Mouse (Mus musculus) hindbrain, embryonic 15.5 days (tissue): ENCODE data around the gene Ddx54. TPM values are rescaled to one million over a fixed set of nuclear protein-coding genes. Genes with fewer than 3 reads are reported as not detected.

Experiments
- ATAC-seq: fragments of 200-750 bp; cut with Nextera tagmentation; 2 replicates; pipeline ENCODE4 v1.8.0; 2017; ENCODE audit warnings: low read depth, moderate number of reproducible peaks, moderate TSS enrichment; ENCODE audit not compliant: low FRiP score
- H3K27ac ChIP-seq: fragments of 300-500 bp; sonication (generic); replicated peaks from 2 replicates; pipeline ENCODE4 v1.5.1; 2015; ENCODE audit warnings: mild to moderate bottlenecking, inconsistent platforms
- H3K27me3 ChIP-seq: fragments of 300-500 bp; sonication (generic); 2 replicates; pipeline ENCODE4 v1.6.1; 2015; ENCODE audit warnings: control low read depth, inconsistent platforms
- H3K36me3 ChIP-seq: fragments of 300-500 bp; sonication (generic); 2 replicates; pipeline ENCODE4 v1.6.1; 2015; ENCODE audit warnings: control low read depth, inconsistent platforms
- H3K4me1 ChIP-seq: fragments of 300-500 bp; sonication (generic); replicated peaks from 2 replicates; pipeline ENCODE4 v1.6.1; 2015; ENCODE audit warnings: control low read depth, inconsistent platforms
- H3K4me2 ChIP-seq: fragments of 300-500 bp; sonication (generic); 2 replicates; pipeline ENCODE4 v1.6.1; 2015; ENCODE audit warnings: moderate library complexity, mild to moderate bottlenecking, inconsistent platforms
- H3K4me3 ChIP-seq: fragments of 300-500 bp; sonication (generic); 2 replicates; pipeline ENCODE4 v1.5.1; 2015; ENCODE audit warnings: mild to moderate bottlenecking, inconsistent platforms
- H3K9ac ChIP-seq: fragments of 300-500 bp; sonication (generic); 2 replicates; pipeline ENCODE4 v1.6.1; 2015; ENCODE audit warnings: inconsistent platforms
- H3K9me3 ChIP-seq: fragments of 300-500 bp; sonication (generic); 2 replicates; pipeline ENCODE4 v1.6.1; 2016; ENCODE audit warnings: control low read depth, inconsistent platforms
- WGBS: fragments of 180-500 bp; shearing (Covaris S2); methylation state at CpG from one replicate; pipeline ENCODE4 v1.1.7; 2015; 5-methylcytosine and 5-hydroxymethylcytosine counted together
- polyA plus RNA-seq: library from polyadenylated mRNA; unstranded; fragments of >200 nt; fragmentation: Nextera tagmentation; extraction: Ambion mirVana; gene quantifications from 2 replicates; pipeline ENCODE4 v1.2.1, GENCODE M21; 2015

Ddx54 gene
- 37.9 and 41.3 TPM in 2 replicates for polyA plus RNA-seq

DNA sequence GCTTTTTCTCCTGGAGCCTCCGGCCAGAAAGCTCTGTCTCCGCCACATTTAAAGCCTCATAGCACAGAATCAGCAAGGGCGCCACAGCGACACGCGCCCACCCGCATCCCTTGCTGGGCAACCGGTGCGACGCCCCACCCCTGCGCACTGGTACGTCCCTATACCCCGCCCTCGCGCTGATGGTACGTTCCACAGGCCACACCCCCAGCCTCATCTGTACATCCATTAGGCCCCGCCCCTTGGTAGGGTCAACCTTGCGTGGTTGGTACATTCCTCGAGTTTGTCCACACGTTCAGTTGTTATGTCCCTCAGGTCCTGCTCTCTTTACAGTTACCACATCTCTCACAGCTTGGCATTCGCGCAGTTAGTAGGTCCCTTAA, at the start of gene Ddx54, which contains the start of gene Rita1:
Gene Ddx54, plus strand, starts transcription at position 298 of the 380 bp plus-strand sequence.
Gene Rita1, minus strand, starts transcription at position 148 of the 380 bp plus-strand sequence.
- Histone ChIP-seq H3K27ac (peak within 1 kb of the TSS; percentile 94), H3K36me3 (peaks cover 12% of the 10 kb centered on the region), H3K4me1 (peaks cover 30% of the 10 kb centered on the region), H3K4me3 (peak within 1 kb of the TSS; percentile 71), H3K9me3 (no peaks in the 10 kb centered on the region), H3K9ac (peak within 1 kb of the TSS; percentile 71), H3K4me2 (peak within 1 kb of the TSS; percentile 78), H3K27me3 (no peaks in the 10 kb centered on the region)
- WGBS = 0% methylated on average over 22 of the region's 22 CpGs
- peak; percentile 87 for ATAC-seq

DNA sequence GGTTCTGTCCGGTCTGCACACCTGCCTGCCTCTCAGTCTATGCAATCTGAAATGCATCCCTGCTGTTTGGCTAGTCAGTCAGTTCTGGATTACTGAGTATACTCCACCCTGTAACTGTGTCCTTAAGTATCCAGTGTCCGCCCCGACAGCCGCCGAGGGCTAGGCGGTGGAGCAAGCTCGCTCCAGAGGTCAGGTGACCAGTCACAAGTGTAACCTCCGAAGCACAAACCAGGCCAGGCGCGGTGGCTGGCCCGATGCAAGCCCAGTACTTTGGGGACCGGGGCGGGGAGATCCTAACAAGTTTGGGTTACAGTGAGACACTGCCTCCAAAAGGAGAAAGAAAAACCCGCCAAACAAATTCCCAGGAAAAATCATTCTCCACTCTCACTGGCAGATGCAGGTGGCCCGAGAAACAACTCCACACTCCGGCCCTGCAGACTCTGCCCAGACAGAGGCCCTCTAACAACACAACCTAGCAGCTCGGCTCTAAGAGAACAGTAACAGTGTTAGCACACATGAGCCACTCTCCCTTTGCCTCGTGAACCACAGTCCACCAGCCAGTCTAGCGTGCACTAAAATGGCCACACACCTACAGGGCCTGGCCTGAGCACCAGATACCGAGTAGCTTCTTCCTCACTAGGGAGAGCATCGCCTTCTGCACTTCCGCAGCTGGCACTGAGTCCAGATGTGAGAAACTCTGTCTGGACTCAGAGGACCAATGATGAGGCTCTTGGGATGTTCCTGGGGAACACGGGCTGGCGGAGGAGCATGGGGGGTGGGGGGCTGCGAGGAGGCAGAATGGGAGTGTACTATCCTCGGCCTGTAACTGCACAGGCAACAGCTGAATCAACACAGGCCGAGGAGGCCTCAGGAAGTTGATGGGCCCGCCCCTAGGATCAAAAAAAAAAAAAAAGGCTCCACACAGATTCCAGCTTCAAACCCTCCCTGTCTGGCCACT, 49.3 kb upstream of the Ddx54 start:
- Histone ChIP-seq H3K27me3 (no peaks in the 10 kb centered on the region), H3K4me1 (peaks cover 80% of the 10 kb centered on the region), H3K27ac (peak overlapping the region; percentile 28), H3K9me3 (no peaks in the 10 kb centered on the region), H3K4me2 (no peak overlapping the region), H3K9ac (no peak overlapping the region), H3K4me3 (no peak overlapping the region), H3K36me3 (no peaks in the 10 kb centered on the region)
- no peak for ATAC-seq
- 57% methylated on average over 28 of the region's 28 CpGs for WGBS

DNA sequence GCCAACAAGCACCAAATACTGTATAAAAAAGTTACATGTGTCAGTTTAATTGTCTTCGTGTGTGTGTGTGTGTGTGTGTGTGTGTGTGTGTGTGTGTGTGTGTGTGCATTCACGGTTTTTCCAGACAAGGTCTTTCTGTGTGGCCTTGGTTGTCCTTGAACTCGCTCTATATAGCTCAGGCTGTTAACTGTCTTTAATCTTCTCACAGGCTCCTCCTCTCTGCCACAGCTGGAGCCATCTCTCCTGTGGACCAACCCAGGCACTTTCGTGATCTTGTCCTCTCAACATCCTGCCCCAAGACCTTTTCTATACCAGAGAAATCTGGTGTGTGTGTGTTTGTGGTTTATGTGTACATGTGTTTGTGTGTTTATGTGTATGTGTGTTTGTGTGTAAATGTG, 48.6 kb upstream of the Ddx54 start:
- Histone ChIP-seq H3K9ac (no peak overlapping the region), H3K4me3 (no peak overlapping the region), H3K27me3 (no peaks in the 10 kb centered on the region), H3K36me3 (no peaks in the 10 kb centered on the region), H3K27ac (peak overlapping the region; percentile 49; the same call in 1 of the 2 replicates), H3K4me2 (no peak overlapping the region), H3K4me1 (peaks cover 80% of the 10 kb centered on the region), H3K9me3 (no peaks in the 10 kb centered on the region)
- no peak for ATAC-seq
- 61% methylated on average over 3 of the region's 4 CpGs for WGBS

DNA sequence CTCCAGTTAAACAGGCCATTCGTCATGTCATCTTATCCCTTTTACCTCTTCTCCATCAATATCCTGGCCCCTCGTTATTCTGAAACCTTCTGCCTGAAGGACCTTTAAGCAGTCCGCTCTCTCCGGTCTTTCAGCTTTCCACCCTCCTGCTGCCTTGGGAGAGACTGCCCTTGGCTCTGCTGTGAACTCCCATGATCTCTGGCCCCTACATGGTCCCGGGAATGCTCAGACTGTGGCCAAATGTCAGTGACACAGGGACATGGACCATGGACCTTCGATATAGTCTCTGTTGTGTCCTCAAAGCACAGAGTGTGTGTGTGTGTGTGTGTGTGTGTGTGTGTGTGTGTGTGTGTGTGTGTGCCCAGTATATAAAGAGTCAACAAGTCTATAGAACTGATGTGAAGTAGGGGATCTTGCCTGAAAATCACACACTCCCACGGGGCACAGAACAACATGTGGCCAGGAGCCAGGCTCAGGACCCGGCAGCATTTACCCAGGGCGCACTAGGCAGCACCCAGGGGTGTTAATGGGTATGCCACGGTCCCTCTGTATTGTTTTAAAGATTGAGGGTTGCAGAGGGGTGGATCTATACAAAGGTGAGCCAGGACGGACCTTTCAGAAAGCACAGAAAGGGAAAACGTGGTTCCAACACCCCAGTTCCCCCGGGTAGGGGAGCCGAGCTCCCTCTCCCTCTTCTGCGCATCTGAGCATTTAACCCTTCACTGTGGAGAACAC, 47.2 kb upstream of the Ddx54 start:
- no peak for ATAC-seq
- WGBS = 24% methylated on average over 15 of the region's 15 CpGs
- H3K27me3 ChIP-seq = no peaks in the 10 kb centered on the region
- H3K4me1 ChIP-seq = peaks cover 85% of the 10 kb centered on the region
- peak overlapping the region; percentile 88 for H3K27ac ChIP-seq
- H3K9ac ChIP-seq = no peak overlapping the region
- peak overlapping the region; percentile 13 for H3K4me2 ChIP-seq
- H3K4me3 ChIP-seq = no peak overlapping the region
- no peaks in the 10 kb centered on the region for H3K9me3 ChIP-seq
- no peaks in the 10 kb centered on the region for H3K36me3 ChIP-seq

DNA sequence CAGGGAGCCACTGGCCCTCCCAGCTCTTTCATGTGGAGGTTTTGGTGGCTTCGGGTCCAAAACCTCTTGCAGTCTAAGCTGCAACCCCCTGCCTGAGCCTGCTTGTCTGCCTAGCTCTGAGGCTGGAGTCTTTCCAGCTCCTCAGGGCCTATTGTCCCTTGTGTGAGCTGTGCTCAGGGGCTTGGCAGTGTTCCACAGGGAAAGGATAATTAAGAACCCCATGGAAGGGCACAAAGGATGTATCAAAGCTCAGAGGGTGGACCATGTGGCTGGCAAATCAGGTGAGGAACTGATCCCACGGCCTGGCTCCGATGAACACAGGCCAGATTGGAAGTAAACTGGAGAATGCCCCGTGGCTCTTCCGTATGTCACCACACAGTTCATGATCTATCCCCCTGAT, 46.4 kb upstream of the Ddx54 start:
- no peaks in the 10 kb centered on the region for H3K36me3 ChIP-seq
- H3K4me3 ChIP-seq = no peak overlapping the region
- peak; percentile 52 for ATAC-seq
- no peaks in the 10 kb centered on the region for H3K27me3 ChIP-seq
- no peak overlapping the region for H3K9ac ChIP-seq
- peaks cover 85% of the 10 kb centered on the region for H3K4me1 ChIP-seq
- peak overlapping the region; percentile 88 for H3K27ac ChIP-seq
- WGBS = 15% methylated on average over 5 of the region's 5 CpGs
- peak overlapping the region; percentile 13 for H3K4me2 ChIP-seq
- no peaks in the 10 kb centered on the region for H3K9me3 ChIP-seq

DNA sequence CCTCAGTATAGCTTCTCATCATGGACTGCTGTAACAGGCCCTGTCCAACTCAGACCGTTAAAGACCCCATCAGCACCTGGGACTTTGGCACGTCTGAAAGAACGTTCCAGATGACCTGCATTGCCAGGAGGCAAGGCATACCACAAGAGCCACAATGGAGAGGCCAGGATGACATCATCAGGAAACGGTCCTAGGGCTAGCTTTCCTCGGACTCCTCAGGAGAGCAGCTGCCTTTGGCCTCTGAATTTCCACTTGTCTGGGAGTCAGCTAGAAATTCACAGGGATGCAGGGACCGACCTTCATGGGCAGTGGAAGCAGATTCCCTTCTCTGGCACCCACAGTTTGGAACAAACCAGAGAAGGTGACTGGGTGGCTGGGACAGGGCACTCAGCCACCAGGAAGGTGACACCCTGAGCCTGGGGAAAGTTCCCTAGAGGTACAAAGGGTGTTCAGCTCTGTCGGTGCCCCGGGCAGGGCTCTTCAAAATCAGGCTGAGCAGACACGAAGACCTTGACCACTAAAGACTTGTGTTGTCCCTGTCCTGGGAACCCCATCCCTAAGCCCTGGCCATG, 45.8 kb upstream of the Ddx54 start:
- Histone ChIP-seq H3K4me1 (peaks cover 88% of the 10 kb centered on the region), H3K36me3 (no peaks in the 10 kb centered on the region), H3K4me3 (no peak overlapping the region), H3K4me2 (peak overlapping the region; percentile 16), H3K27ac (peak overlapping the region; percentile 88), H3K9ac (peak overlapping the region; percentile 29), H3K27me3 (no peaks in the 10 kb centered on the region), H3K9me3 (no peaks in the 10 kb centered on the region)
- WGBS = 33% methylated on average over 9 of the region's 9 CpGs
- ATAC-seq = no peak

DNA sequence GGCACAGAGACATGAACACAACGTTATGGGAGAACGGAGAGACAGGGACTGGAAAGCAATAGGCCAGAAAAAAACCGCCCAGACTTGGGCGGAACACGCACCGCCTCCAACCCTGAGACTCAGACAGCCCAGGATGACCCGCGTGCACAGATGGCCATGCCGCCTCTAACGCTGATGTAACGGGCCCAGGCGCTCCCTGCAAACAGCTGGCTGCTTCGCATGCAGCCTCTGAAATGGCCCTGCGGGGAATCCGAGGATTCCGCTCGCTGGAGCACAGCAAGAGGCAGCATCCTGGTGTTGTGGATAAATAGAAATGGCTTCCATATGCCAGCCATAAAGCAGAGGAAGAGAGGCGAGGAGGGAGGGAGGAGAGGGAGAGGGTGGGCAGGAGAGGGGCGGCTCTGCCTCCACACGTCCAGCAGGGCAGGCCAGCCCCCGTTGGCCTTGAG, 45.3 kb upstream of the Ddx54 start:
- H3K4me2 ChIP-seq = peak overlapping the region; percentile 16
- H3K4me1 ChIP-seq = peaks cover 86% of the 10 kb centered on the region
- H3K36me3 ChIP-seq = no peaks in the 10 kb centered on the region
- 7% methylated on average over 21 of the region's 21 CpGs for WGBS
- no peak overlapping the region for H3K4me3 ChIP-seq
- H3K27me3 ChIP-seq = no peaks in the 10 kb centered on the region
- H3K9ac ChIP-seq = peak overlapping the region; percentile 29; the same call in 1 of the 2 replicates
- peak overlapping the region; percentile 88 for H3K27ac ChIP-seq
- peak; percentile 20 for ATAC-seq
- H3K9me3 ChIP-seq = no peaks in the 10 kb centered on the region

DNA sequence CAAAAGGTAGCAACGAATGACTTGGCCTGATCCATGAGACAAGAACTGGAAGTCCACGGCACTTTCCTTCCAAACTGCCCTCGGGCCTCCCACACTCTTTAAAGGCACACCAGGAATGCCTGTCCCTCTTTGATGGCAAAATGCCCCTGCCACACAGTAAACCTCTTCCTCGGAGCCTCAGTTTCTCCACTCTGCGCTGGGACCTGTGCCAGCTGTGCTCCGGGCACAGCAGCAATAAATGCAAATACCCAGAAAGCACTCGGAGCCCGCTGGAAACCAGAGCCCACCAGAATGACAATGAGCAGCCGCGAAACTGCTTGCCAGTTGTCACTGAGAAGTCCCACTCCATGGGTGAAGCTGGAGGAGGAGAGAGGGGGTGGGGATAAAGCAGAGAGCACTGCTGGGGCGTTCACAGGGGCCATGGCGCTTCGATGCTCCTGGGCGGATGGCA, 44.8 kb upstream of the Ddx54 start:
- Histone ChIP-seq H3K9ac (peak overlapping the region; percentile 29; the same call in 1 of the 2 replicates), H3K36me3 (no peaks in the 10 kb centered on the region), H3K9me3 (no peaks in the 10 kb centered on the region), H3K27me3 (no peaks in the 10 kb centered on the region), H3K4me1 (peaks cover 87% of the 10 kb centered on the region), H3K4me3 (no peak overlapping the region), H3K4me2 (peak overlapping the region; percentile 16), H3K27ac (peak overlapping the region; percentile 88)
- ATAC-seq = no peak
- 18% methylated on average over 14 of the region's 14 CpGs for WGBS

DNA sequence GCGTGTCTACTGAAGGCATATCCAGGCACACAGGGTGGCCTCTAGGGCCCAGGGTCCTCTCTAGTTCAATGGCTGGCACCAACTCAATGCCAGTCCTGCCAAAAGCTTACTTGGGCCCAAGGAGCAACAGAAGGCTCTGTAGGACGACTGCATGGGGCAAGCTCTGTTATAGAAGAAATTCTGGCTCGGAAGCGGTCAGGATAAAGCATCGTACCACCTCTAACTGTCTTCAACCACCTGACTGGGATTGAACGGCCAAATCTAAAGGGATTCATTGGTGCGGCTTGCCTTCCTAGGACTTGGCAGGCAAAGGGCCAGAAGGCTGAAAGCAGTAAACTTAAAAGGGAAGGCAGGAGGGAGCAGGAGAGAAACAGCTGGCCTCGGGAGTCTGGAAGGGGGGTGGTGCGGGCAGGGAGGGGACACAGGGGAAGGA, 44.2 kb upstream of the Ddx54 start:
- Histone ChIP-seq H3K4me2 (peak overlapping the region; percentile 16), H3K9me3 (no peaks in the 10 kb centered on the region), H3K4me1 (peaks cover 86% of the 10 kb centered on the region), H3K27ac (peak overlapping the region; percentile 88), H3K9ac (no peak overlapping the region), H3K27me3 (no peaks in the 10 kb centered on the region), H3K36me3 (no peaks in the 10 kb centered on the region), H3K4me3 (no peak overlapping the region)
- WGBS = 32% methylated on average over 9 of the region's 9 CpGs
- ATAC-seq = no peak

DNA sequence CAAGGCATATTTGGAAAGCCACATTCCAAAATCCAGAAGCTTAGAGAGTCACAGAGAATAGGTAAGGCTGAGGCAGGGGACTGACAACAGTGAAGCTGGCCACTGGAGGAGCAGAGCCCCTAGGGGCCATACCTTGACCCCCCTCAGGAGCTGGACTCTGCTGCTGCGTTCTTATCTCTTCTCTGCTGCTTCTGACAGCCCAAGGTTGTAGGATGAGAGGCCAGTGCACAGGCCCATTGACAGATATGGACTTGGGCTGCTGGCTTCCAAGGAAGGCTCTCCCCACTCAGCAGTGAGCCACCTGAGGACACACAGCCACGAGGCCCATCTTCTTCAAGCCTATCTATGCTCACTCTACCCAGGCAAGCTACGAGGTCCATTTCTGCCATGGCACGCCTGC, 43.6 kb upstream of the Ddx54 start:
- H3K9me3 ChIP-seq = no peaks in the 10 kb centered on the region
- H3K27ac ChIP-seq = peak overlapping the region; percentile 88
- no peak overlapping the region for H3K9ac ChIP-seq
- peak overlapping the region; percentile 16; the same call in 1 of the 2 replicates for H3K4me2 ChIP-seq
- peaks cover 79% of the 10 kb centered on the region for H3K4me1 ChIP-seq
- WGBS = 82% methylated on average over 4 of the region's 4 CpGs
- H3K36me3 ChIP-seq = no peaks in the 10 kb centered on the region
- H3K4me3 ChIP-seq = no peak overlapping the region
- ATAC-seq = no peak
- no peaks in the 10 kb centered on the region for H3K27me3 ChIP-seq

DNA sequence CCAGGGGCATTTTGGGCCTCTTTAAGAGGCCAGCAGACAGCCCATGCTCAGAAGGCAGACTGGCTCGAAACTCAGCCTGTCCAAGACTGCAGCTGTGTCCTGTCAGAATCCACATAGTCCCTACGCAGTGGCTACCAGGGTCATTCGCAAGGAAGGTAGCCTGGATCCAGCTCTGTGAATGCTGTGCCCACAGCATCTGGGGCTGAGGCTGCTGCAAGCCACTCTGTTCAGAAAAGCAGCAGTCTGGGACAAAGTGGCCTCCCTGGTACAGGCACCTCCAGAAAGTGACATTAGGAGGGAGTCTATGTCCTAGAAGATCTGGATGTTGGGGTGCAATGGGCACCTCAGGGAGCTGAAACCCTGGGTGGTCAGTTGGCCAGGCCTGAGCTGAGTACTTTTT, 42.7 kb upstream of the Ddx54 start:
- no peak for ATAC-seq
- H3K36me3 ChIP-seq = no peaks in the 10 kb centered on the region
- no peak overlapping the region for H3K9ac ChIP-seq
- H3K9me3 ChIP-seq = no peaks in the 10 kb centered on the region
- WGBS = 87% methylated on average over 3 of the region's 3 CpGs
- no peak overlapping the region for H3K4me3 ChIP-seq
- H3K4me1 ChIP-seq = peaks cover 75% of the 10 kb centered on the region
- H3K27me3 ChIP-seq = no peaks in the 10 kb centered on the region
- no peak overlapping the region for H3K4me2 ChIP-seq
- 0 out of 2 replicates have a peak overlapping the region, but pooled peaks have one; percentile 88 for H3K27ac ChIP-seq
